In the genomic region with DNA sequence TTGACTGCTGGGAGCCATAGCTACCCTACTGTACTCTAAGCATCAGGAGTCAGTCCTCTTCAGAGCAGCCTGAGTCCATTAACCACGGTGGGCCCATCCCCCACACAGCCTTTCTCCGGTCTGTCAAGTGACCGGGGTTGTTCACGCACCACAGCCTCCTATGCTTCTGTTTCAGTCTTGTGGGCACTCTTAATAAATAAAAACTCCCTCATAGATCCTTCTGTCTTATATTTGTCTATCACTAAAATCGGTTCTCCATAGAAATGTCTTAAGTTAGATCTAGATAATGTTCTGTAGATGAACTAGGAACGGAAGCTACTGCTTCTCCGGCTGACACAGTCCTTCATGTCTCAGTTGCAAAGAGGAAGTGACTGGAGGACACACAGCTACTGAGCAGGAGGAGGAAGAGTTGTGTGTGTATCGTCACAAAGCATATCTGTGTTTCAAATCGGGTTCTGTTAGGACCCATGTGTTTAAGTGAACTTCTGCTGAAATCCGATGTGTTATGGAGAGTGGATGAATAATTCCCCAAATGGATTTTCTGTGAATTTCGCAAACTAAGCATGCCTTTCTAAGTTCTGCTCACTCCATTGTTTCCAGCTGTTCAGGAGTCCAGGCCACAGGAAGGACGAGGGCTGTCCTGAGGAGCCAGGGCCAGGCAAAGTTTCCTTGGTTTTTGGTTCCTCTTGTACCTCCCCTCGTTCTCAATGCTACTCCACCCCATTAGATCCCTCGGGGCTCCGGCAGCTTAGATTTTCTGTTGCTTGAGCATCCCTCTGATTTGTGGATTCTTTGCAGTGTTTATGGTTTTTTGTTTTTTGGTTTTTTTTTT, we compare ENCODE assay signal across 9 mouse cellular contexts.
DNase-seq lines count a peak whose midpoint lies in the region; ATAC-seq and TF ChIP-seq lines count a peak whose summit lies in the region.
"Had no signal": no experiment of that assay in that cellular context is flagged by ENCODE, and none has a peak within 500 bp of the region (broad histone marks: within the 10 kb centered on the region; RNA-seq: fewer than 3 reads in every experiment).

No protein-coding gene starts in this region.

- ATAC-seq in midbrain, embryonic 14.5 days (ENCODE audit: low FRiP score, low TSS enrichment): no peak
- no peak for ATAC-seq in midbrain, postnatal 0 days (ENCODE audit: low FRiP score)
- ATAC-seq in kidney, embryonic 14.5 days (ENCODE audit: low FRiP score, low TSS enrichment): peak; percentile 74
- peak; percentile 78 for ATAC-seq in neutrophil, adult 5-6 weeks (ENCODE audit: extremely low read depth, insufficient number of reproducible peaks, low FRiP score, poor library complexity, severe bottlenecking)

- no peaks in the 10 kb centered on the region for H3K27me3 ChIP-seq in midbrain, embryonic 14.5 days (ENCODE audit: control insufficient read depth, insufficient read depth, low read length)
- H3K27me3 ChIP-seq in midbrain, postnatal 0 days (ENCODE audit: insufficient read depth, low read length): no peaks in the 10 kb centered on the region
- H3K27me3 ChIP-seq in kidney, embryonic 14.5 days (ENCODE audit: control insufficient read depth, insufficient read depth, low read length): no peaks in the 10 kb centered on the region
- H3K27me3 ChIP-seq: midbrain, embryonic 12.5 days had no signal

- H3K9ac ChIP-seq in midbrain, embryonic 14.5 days (replicated peaks; ENCODE audit: low read length): no peak overlapping the region
- no peak overlapping the region for H3K9ac ChIP-seq in midbrain, postnatal 0 days (replicated peaks; ENCODE audit: low read length, poor library complexity, severe bottlenecking)
- no peak overlapping the region for H3K9ac ChIP-seq in kidney, embryonic 14.5 days (ENCODE audit: low read depth, low read length)
- H3K9ac ChIP-seq: midbrain, embryonic 12.5 days had no signal

- no peak overlapping the region for H3K4me2 ChIP-seq in midbrain, embryonic 14.5 days (ENCODE audit: low read length)
- H3K4me2 ChIP-seq in midbrain, postnatal 0 days (ENCODE audit: low read depth, low read length, poor library complexity, severe bottlenecking): no peak overlapping the region
- H3K4me2 ChIP-seq in kidney, embryonic 14.5 days (replicated peaks; ENCODE audit: low read depth, low read length): no peak overlapping the region; the same call in 1 of the 2 replicates
- H3K4me2 ChIP-seq: midbrain, embryonic 12.5 days had no signal

- WGBS in midbrain, embryonic 14.5 days: 61% methylated on average over 15 of the region's 15 CpGs
- 66% methylated on average over 15 of the region's 15 CpGs for WGBS in midbrain, postnatal 0 days
- WGBS in kidney, embryonic 14.5 days: 42% methylated on average over 15 of the region's 15 CpGs

- no peaks in the 10 kb centered on the region for H3K9me3 ChIP-seq in midbrain, embryonic 14.5 days (ENCODE audit: control insufficient read depth, low read length)
- H3K9me3 ChIP-seq in midbrain, postnatal 0 days (ENCODE audit: low read length): no peaks in the 10 kb centered on the region
- H3K9me3 ChIP-seq in kidney, embryonic 14.5 days (ENCODE audit: control insufficient read depth, low read length): no peaks in the 10 kb centered on the region
- H3K9me3 ChIP-seq: midbrain, embryonic 12.5 days had no signal

- no peak for TF ChIP-seq CTCF in midbrain, postnatal 0 days (IDR thresholded peaks at IDR 0.05)

- peak; percentile 44 for DNase-seq in midbrain, embryonic 14.5 days
- DNase-seq in midbrain, postnatal 0 days (ENCODE audit: low spot score): no peak
- peak; percentile 29 for DNase-seq in gastrocnemius, postnatal 10 days
- DNase-seq in yolk sac, embryonic 10.5 days (ENCODE audit: low spot score): no peak
- DNase-seq in right cerebral cortex, postnatal 4 days: no peak
- no peak for DNase-seq in testis, postnatal 10 days (ENCODE audit: low spot score)

- H3K4me3 ChIP-seq in midbrain, embryonic 14.5 days (replicated peaks; ENCODE audit: low read depth, low read length): no peak overlapping the region
- H3K4me3 ChIP-seq in midbrain, postnatal 0 days (ENCODE audit: low read depth, low read length): no peak overlapping the region
- no peak overlapping the region for H3K4me3 ChIP-seq in kidney, embryonic 14.5 days (ENCODE audit: low read length)
- H3K4me3 ChIP-seq: midbrain, embryonic 12.5 days had no signal

- no peak overlapping the region for H3K27ac ChIP-seq in midbrain, embryonic 14.5 days (replicated peaks; ENCODE audit: low read depth, low read length)
- no peak overlapping the region for H3K27ac ChIP-seq in midbrain, postnatal 0 days (ENCODE audit: low read depth, low read length)
- peak overlapping the region; percentile 80 for H3K27ac ChIP-seq in kidney, embryonic 14.5 days (ENCODE audit: low read depth, low read length)
- H3K27ac ChIP-seq: midbrain, embryonic 12.5 days had no signal

- H3K36me3 ChIP-seq in midbrain, embryonic 14.5 days (ENCODE audit: control insufficient read depth, insufficient read depth, low read length): peaks cover 3% of the 10 kb centered on the region; the same call in 1 of the 2 replicates
- peaks cover 3% of the 10 kb centered on the region; the same call in 1 of the 2 replicates for H3K36me3 ChIP-seq in midbrain, postnatal 0 days (ENCODE audit: insufficient read depth, low read length)
- H3K36me3 ChIP-seq in kidney, embryonic 14.5 days (ENCODE audit: control insufficient read depth, insufficient read depth, low read length): no peaks in the 10 kb centered on the region; the same call in 1 of the 2 replicates

- peaks cover 22% of the 10 kb centered on the region for H3K4me1 ChIP-seq in midbrain, embryonic 14.5 days (ENCODE audit: control insufficient read depth, insufficient read depth, low read length)
- 0 out of 2 replicates have a peak, but pooled peaks cover 8% of the 10 kb centered on the region for H3K4me1 ChIP-seq in midbrain, postnatal 0 days (ENCODE audit: insufficient read depth, low read length)
- H3K4me1 ChIP-seq in kidney, embryonic 14.5 days (ENCODE audit: control insufficient read depth, insufficient read depth, low read length): peaks cover 47% of the 10 kb centered on the region

Comparison
In these comparisons a context has a peak if more than half of its experiments do, and no peak if none do; other contexts are left out.
1. DNase-seq: peak in midbrain, embryonic 14.5 days (single experiment) and gastrocnemius, postnatal 10 days (single experiment); none in midbrain, postnatal 0 days (single experiment), yolk sac, embryonic 10.5 days (single experiment), right cerebral cortex, postnatal 4 days (single experiment) and testis, postnatal 10 days (single experiment).
2. ATAC-seq: peak in kidney, embryonic 14.5 days (single experiment) and neutrophil, adult 5-6 weeks (single experiment); none in midbrain, embryonic 14.5 days (single experiment) and midbrain, postnatal 0 days (single experiment).